9 mouse cellular contexts compared by ENCODE assay signal in genomic region chr12:17221891-17222428, GRCm38 (mm10). TPM values are rescaled to one million over a fixed set of nuclear protein-coding genes. Genes with fewer than 3 reads are reported as not detected.
DNase-seq lines count a peak whose midpoint lies in the region; ATAC-seq and TF ChIP-seq lines count a peak whose summit lies in the region.
"Had no signal": no experiment of that assay in that cellular context is flagged by ENCODE, and none has a peak within 500 bp of the region (broad histone marks: within the 10 kb centered on the region; RNA-seq: fewer than 3 reads in every experiment).

No protein-coding gene starts in this region.

- H3K27ac ChIP-seq in layer of hippocampus, adult 2 months: no peak overlapping the region
- H3K27ac ChIP-seq in ES-Bruce4 (ENCODE audit: insufficient read depth, low read length): no peak overlapping the region
- H3K27ac ChIP-seq in bone marrow, adult 2 months (ENCODE audit: control insufficient read depth, insufficient read depth, low read depth, low read length, poor library complexity): no peak overlapping the region
- H3K27ac ChIP-seq: limb, embryonic 12.5 days had no signal

- H3K9me3 ChIP-seq in ES-Bruce4 (replicated peaks; ENCODE audit: control insufficient read depth, insufficient read depth, low read length, poor library complexity, severe bottlenecking): no peaks in the 10 kb centered on the region
- H3K9me3 ChIP-seq: limb, embryonic 12.5 days had no signal

- H3K4me3 ChIP-seq in layer of hippocampus, adult 2 months: no peak overlapping the region
- no peak overlapping the region for H3K4me3 ChIP-seq in ES-Bruce4 (ENCODE audit: low read depth, low read length)
- no peak overlapping the region for H3K4me3 ChIP-seq in bone marrow, adult 2 months (replicated peaks; ENCODE audit: control insufficient read depth, low read depth, low read length)
- H3K4me3 ChIP-seq: limb, embryonic 12.5 days had no signal

- DNase-seq in layer of hippocampus, adult 2 months (ENCODE audit: low spot score in 2 of 2): no peak
- DNase-seq in layer of hippocampus, postnatal 25 days (ENCODE audit: extremely low spot score in 1 of 2, low spot score in 1 of 2): no peak
- DNase-seq in kidney, adult 11 months: no peak
- DNase-seq in left cerebral cortex, adult 11 months (ENCODE audit: low spot score): no peak

- no peak for TF ChIP-seq EP300 in ES-Bruce4 (IDR thresholded peaks at IDR 0.05; ENCODE audit: insufficient read depth, low read depth, low read length)

- WGBS in bone marrow, adult 2 months: 50% methylated on average over 5 of the region's 5 CpGs

- no peak overlapping the region for H3K9ac ChIP-seq in ES-Bruce4 (ENCODE audit: low read depth, poor library complexity, severe bottlenecking)
- H3K9ac ChIP-seq: limb, embryonic 12.5 days had no signal

- ATAC-seq in megakaryocyte-erythroid progenitor cell, adult 5-6 weeks (replicated peaks; ENCODE audit: low FRiP score, low TSS enrichment, poor library complexity, severe bottlenecking): 0 out of 2 replicates have a peak, but pooled peaks have one; percentile 55

- no peaks in the 10 kb centered on the region for H3K36me3 ChIP-seq in ES-Bruce4 (ENCODE audit: control insufficient read depth, insufficient read depth, low read length, poor library complexity, severe bottlenecking)
- H3K36me3 ChIP-seq: limb, embryonic 12.5 days had no signal

- no peaks in the 10 kb centered on the region for H3K4me1 ChIP-seq in ES-Bruce4 (ENCODE audit: control insufficient read depth, insufficient read depth, low read length)
- no peaks in the 10 kb centered on the region for H3K4me1 ChIP-seq in bone marrow, adult 2 months (ENCODE audit: control insufficient read depth, insufficient read depth, low read length)

- H3K27me3 ChIP-seq in ES-Bruce4 (ENCODE audit: control insufficient read depth, insufficient read depth, low read length, poor library complexity, severe bottlenecking): no peaks in the 10 kb centered on the region

- no peak for TF ChIP-seq POLR2A in ES-Bruce4 (IDR thresholded peaks at IDR 0.05; ENCODE audit: insufficient read depth, low read length)
- TF ChIP-seq POLR2A in bone marrow, adult 2 months (IDR thresholded peaks at IDR 0.05; ENCODE audit: borderline replicate concordance, control insufficient read depth, low read depth, low read length): no peak

- peak; percentile 82 for TF ChIP-seq CTCF in layer of hippocampus, adult 2 months (conservative IDR thresholded peaks at IDR 0.05)
- TF ChIP-seq CTCF in ES-Bruce4 (IDR thresholded peaks at IDR 0.05; ENCODE audit: low read depth, low read length): peak; percentile 57
- TF ChIP-seq CTCF in bone marrow, adult 2 months (IDR thresholded peaks at IDR 0.05; ENCODE audit: control insufficient read depth, insufficient read depth, low read length): peak; percentile 52; the same call in 1 of the 2 replicates

RNA-seq across cellular contexts. Expression of gene Pdia6, which starts 44.4 kb away (rescaled TPM):
- 100 to 1,000 TPM; 122 to 139 TPM for total RNA-seq in layer of hippocampus, adult 2 months (2021)
- 100 to 1,000 TPM; 118 to 148 TPM for total RNA-seq in layer of hippocampus, postnatal 25 days (2021)
- polyA plus RNA-seq in ES-Bruce4 (2011; ENCODE audit: insufficient read depth, insufficient read length, low read depth, missing spikeins): 372 and 381 TPM in 2 replicates
- polyA plus RNA-seq in bone marrow, adult 2 months (2011; ENCODE audit: insufficient read depth, insufficient read length, low replicate concordance, missing spikeins): 49.6 and 79.1 TPM in 2 replicates
- 68.3 and 94.4 TPM in 2 replicates for total RNA-seq in megakaryocyte-erythroid progenitor cell, adult 5-6 weeks (2014; fragmentation: Nextera tagmentation)
- total RNA-seq in megakaryocyte-erythroid progenitor cell, adult 5-6 weeks (2017): 175 and 216 TPM in 2 replicates

RNA-seq across cellular contexts. Expression of gene Kcnf1, which starts 45.3 kb away (rescaled TPM):
- total RNA-seq in layer of hippocampus, adult 2 months (2021): 10 to 100 TPM; 36.5 to 36.8 TPM
- total RNA-seq in layer of hippocampus, postnatal 25 days (2021): 10 to 100 TPM; 35.5 to 42.1 TPM
- polyA plus RNA-seq in ES-Bruce4 (2011; ENCODE audit: insufficient read depth, insufficient read length, low read depth, missing spikeins): 0.18 and 0.25 TPM in 2 replicates
- polyA plus RNA-seq in bone marrow, adult 2 months (2011; ENCODE audit: insufficient read depth, insufficient read length, low replicate concordance, missing spikeins): 0.66 and 1.1 TPM in 2 replicates
- not detected in 2 replicates for total RNA-seq in megakaryocyte-erythroid progenitor cell, adult 5-6 weeks (2014; fragmentation: Nextera tagmentation)
- total RNA-seq in megakaryocyte-erythroid progenitor cell, adult 5-6 weeks (2017): not detected in 2 replicates
- total RNA-seq: heart, postnatal 10 days had no signal

Comparison
In these comparisons a context has a peak if more than half of its experiments do, and no peak if none do; other contexts are left out.
1. RNA of gene Kcnf1, which starts 45.3 kb away (total RNA-seq): 35.5 to 42.1 TPM in layer of hippocampus, postnatal 25 days and 36.5 to 36.8 TPM in layer of hippocampus, adult 2 months; not detected in megakaryocyte-erythroid progenitor cell, adult 5-6 weeks; every median in the first group is over 10 times any median in the second.
2. Peak in every context shown above with its lines, with median percentiles within 50 percentile points of each other: CTCF ChIP-seq.